Mouse (Mus musculus) stomach, embryonic 15.5 days (tissue): ENCODE measurements around the gene Rsrp1. TPM values are rescaled to one million over a fixed set of nuclear protein-coding genes. Genes with fewer than 3 reads are reported as not detected.
A peak's percentile ranks its signal among the peaks of the same experiment; 100 is the strongest.
"Not testable (repeated sequence)": the region's sequence is repeated elsewhere in the genome, so short reads cannot be mapped to it uniquely, and the experiment has no call there.

ENCODE experiments used
- ATAC-seq: fragments of 200-750 bp; cut with Nextera tagmentation; 2 replicates; pipeline ENCODE4 v1.8.0; 2017; ENCODE audit warnings: low read depth, moderate number of reproducible peaks, moderate TSS enrichment; ENCODE audit not compliant: insufficient read depth, low FRiP score
- H3K27ac ChIP-seq: fragments of 300-500 bp; sonication (generic); 2 replicates; pipeline ENCODE4 v1.5.1; 2015; ENCODE audit warnings: mild to moderate bottlenecking, inconsistent platforms
- H3K27me3 ChIP-seq: fragments of 300-500 bp; sonication (generic); replicated peaks from 2 replicates; pipeline ENCODE4 v1.6.1; 2015; ENCODE audit warnings: inconsistent platforms
- H3K36me3 ChIP-seq: fragments of 300-500 bp; sonication (generic); 2 replicates; pipeline ENCODE4 v1.6.1; 2015; ENCODE audit warnings: inconsistent platforms
- H3K4me1 ChIP-seq: fragments of 300-500 bp; sonication (generic); 2 replicates; pipeline ENCODE4 v1.6.1; 2015; ENCODE audit warnings: inconsistent platforms
- H3K4me2 ChIP-seq: fragments of 300-500 bp; sonication (generic); 2 replicates; pipeline ENCODE4 v1.6.1; 2015; ENCODE audit warnings: mild to moderate bottlenecking, inconsistent platforms
- H3K4me3 ChIP-seq: fragments of 300-500 bp; sonication (generic); replicated peaks from 2 replicates; pipeline ENCODE4 v1.5.1; 2015; ENCODE audit warnings: inconsistent platforms
- H3K9ac ChIP-seq: fragments of 300-500 bp; sonication (generic); 2 replicates; pipeline ENCODE4 v1.6.1; 2015; ENCODE audit warnings: inconsistent platforms
- H3K9me3 ChIP-seq: fragments of 300-500 bp; sonication (generic); 2 replicates; pipeline ENCODE4 v1.6.1; 2016; ENCODE audit warnings: inconsistent platforms
- WGBS: fragments of 180-500 bp; shearing (Covaris S2); methylation state at CpG from one replicate; pipeline ENCODE4 v1.1.7; 2015; 5-methylcytosine and 5-hydroxymethylcytosine counted together
- polyA plus RNA-seq: library from polyadenylated mRNA; unstranded; fragments of >200 nt; fragmentation: Nextera tagmentation; extraction: Ambion mirVana; gene quantifications from 2 replicates; pipeline ENCODE4 v1.2.1, GENCODE M21; 2015

The Rsrp1 gene
- 500 and 512 TPM in 2 replicates for polyA plus RNA-seq

- H3K4me1 ChIP-seq = peaks cover 12% of the 10 kb centered on the region
- ATAC-seq = peak; percentile 93
- no peaks in the 10 kb centered on the region for H3K9me3 ChIP-seq
- peak within 1 kb of the TSS; percentile 70 for H3K4me2 ChIP-seq
- H3K27me3 ChIP-seq = no peaks in the 10 kb centered on the region
- H3K9ac ChIP-seq = peak within 1 kb of the TSS; percentile 99
- under 1% methylated on average over 64 of the region's 64 CpGs for WGBS
- H3K27ac ChIP-seq = peak within 1 kb of the TSS; percentile 98
- H3K36me3 ChIP-seq = peaks cover 25% of the 10 kb centered on the region
- peak within 1 kb of the TSS; percentile 99 for H3K4me3 ChIP-seq
These were observed at the start of gene Rsrp1 for GRCm38 (mm10) chr4:134923258-134924018. Gene Rsrp1, plus strand, starts transcription at chr4:134923592.

- H3K27me3 ChIP-seq = no peaks in the 10 kb centered on the region
- ATAC-seq = no peak
- H3K9ac ChIP-seq = no peak overlapping the region
- H3K4me2 ChIP-seq = no peak overlapping the region
- H3K4me1 ChIP-seq = peaks cover 11% of the 10 kb centered on the region; the same call in 1 of the 2 replicates
- 73% methylated on average over 9 of the region's 9 CpGs for WGBS
- no peak overlapping the region for H3K4me3 ChIP-seq
- no peak overlapping the region for H3K27ac ChIP-seq
- H3K9me3 ChIP-seq = no peaks in the 10 kb centered on the region
- no peaks in the 10 kb centered on the region for H3K36me3 ChIP-seq
These were observed 47.2 kb upstream of the Rsrp1 start for GRCm38 (mm10) chr4:134876171-134876570.

DNA sequence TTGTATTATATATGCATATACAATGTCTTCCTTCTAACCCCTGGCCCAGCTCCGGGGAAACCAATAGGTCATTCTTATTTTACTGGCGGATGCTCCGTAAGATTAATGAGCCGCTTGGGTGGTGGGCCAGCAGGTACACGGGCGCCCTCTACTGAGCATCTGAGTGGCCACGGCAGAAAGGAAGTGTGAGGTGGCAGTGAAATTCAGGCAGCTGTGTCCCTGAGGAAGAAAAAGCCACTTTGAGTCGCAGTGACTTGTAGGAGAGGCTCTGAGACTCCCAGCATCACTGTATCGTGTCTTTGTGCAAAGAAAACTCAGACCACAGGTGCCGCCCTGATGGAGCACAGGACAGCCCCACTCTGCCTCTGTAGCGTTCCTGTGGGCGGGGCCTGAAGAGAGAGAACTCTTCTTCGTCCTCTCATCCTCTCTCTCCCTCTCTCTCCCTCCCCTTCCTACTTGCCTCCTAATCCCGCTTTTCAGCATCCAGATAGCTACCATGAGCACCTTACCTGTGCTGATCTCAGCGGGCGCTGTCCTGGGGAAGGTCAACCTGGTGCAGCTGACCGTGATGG lies 43.9 kb upstream of the Rsrp1 start:
- Histone ChIP-seq H3K36me3 (no peaks in the 10 kb centered on the region), H3K4me2 (peak overlapping the region; percentile 69), H3K9me3 (no peaks in the 10 kb centered on the region), H3K9ac (no peak overlapping the region), H3K27ac (no peak overlapping the region), H3K4me3 (peak overlapping the region; percentile 31), H3K27me3 (no peaks in the 10 kb centered on the region), H3K4me1 (peaks cover 8% of the 10 kb centered on the region; the same call in 1 of the 2 replicates)
- 7% methylated on average over 17 of the region's 17 CpGs for WGBS
- ATAC-seq = no peak

- no peak for ATAC-seq
- Histone ChIP-seq H3K36me3 (no peaks in the 10 kb centered on the region), H3K27me3 (no peaks in the 10 kb centered on the region), H3K27ac (no peak overlapping the region), H3K4me3 (no peak overlapping the region), H3K9me3 (no peaks in the 10 kb centered on the region), H3K9ac (no peak overlapping the region), H3K4me2 (peak overlapping the region; percentile 69), H3K4me1 (peaks cover 8% of the 10 kb centered on the region; the same call in 1 of the 2 replicates)
- WGBS = 37% methylated on average over 6 of the region's 6 CpGs
These were observed 43.4 kb upstream of the Rsrp1 start for GRCm38 (mm10) chr4:134880041-134880440.

- WGBS = 24% methylated on average over 7 of the region's 7 CpGs
- H3K4me3 ChIP-seq = no peak overlapping the region
- peaks cover 8% of the 10 kb centered on the region; the same call in 1 of the 2 replicates for H3K4me1 ChIP-seq
- no peak overlapping the region for H3K4me2 ChIP-seq
- no peaks in the 10 kb centered on the region for H3K27me3 ChIP-seq
- H3K9me3 ChIP-seq = no peaks in the 10 kb centered on the region
- H3K27ac ChIP-seq = no peak overlapping the region
- ATAC-seq = peak; percentile 32; the same call in 1 of the 2 replicates
- no peaks in the 10 kb centered on the region for H3K36me3 ChIP-seq
- H3K9ac ChIP-seq = no peak overlapping the region
These were observed 40.1 kb upstream of the Rsrp1 start for GRCm38 (mm10) chr4:134883266-134883665.

- Histone ChIP-seq H3K27me3 (no peaks in the 10 kb centered on the region), H3K27ac (no peak overlapping the region), H3K4me2 (no peak overlapping the region), H3K9ac (no peak overlapping the region), H3K4me1 (peaks cover 8% of the 10 kb centered on the region; the same call in 1 of the 2 replicates), H3K9me3 (no peaks in the 10 kb centered on the region), H3K4me3 (no peak overlapping the region), H3K36me3 (no peaks in the 10 kb centered on the region)
- 85% methylated on average over 10 of the region's 10 CpGs for WGBS
- ATAC-seq = no peak
These were observed 39.6 kb upstream of the Rsrp1 start for GRCm38 (mm10) chr4:134883808-134884207.

DNA sequence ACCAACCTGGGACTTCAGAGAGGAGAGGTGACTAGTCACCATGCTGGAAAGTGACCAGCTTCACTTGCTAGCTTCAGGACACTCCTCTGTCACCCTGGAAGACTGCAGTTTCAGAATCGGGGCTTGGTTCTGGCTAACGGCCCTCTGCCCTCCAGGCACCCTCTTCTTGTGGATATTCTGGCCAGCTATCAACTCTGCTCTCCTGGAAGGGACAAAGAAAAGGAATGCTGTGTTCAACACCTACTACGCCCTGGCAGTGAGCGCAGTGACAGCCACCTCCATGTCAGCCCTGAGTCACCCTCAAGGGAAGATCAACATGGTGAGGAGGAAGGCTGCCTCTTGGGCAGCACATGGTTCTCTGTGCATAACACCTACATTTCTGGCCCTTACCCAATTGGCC lies 39.0 kb upstream of the Rsrp1 start:
- Histone ChIP-seq H3K4me3 (no peak overlapping the region), H3K4me2 (no peak overlapping the region), H3K9me3 (no peaks in the 10 kb centered on the region), H3K27me3 (no peaks in the 10 kb centered on the region), H3K36me3 (no peaks in the 10 kb centered on the region), H3K9ac (no peak overlapping the region), H3K4me1 (peaks cover 5% of the 10 kb centered on the region; the same call in 1 of the 2 replicates), H3K27ac (no peak overlapping the region)
- ATAC-seq = no peak
- 96% methylated on average over 4 of the region's 4 CpGs for WGBS

DNA sequence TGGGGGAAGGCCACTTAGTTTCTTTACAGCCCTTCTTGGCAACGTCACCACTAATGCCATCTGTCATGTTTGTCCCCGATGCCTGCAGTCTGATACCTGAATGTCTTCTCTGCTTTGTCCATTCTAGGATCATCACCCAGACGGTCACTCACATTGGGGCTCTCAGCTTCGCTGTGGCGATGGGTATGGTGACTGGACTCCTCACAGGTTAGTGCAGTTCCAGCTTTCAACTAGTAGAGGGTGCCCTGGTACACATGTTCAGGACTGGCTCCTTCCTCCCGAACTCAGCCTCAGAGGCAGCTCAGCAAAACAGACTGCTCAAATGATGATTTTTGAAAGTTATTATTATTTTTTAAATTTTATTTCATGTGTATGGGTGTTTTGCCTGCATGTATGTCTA lies 31.3 kb upstream of the Rsrp1 start:
- Histone ChIP-seq H3K9ac (no peak overlapping the region), H3K27ac (no peak overlapping the region), H3K9me3 (no peaks in the 10 kb centered on the region), H3K4me2 (no peak overlapping the region), H3K36me3 (peaks cover 6% of the 10 kb centered on the region), H3K4me3 (no peak overlapping the region), H3K27me3 (no peaks in the 10 kb centered on the region), H3K4me1 (no peaks in the 10 kb centered on the region)
- 81% methylated on average over 6 of the region's 6 CpGs for WGBS
- no peak for ATAC-seq

GRCm38 (mm10) chr4:134897256-134897655 lies 26.1 kb upstream of the Rsrp1 start:
- Histone ChIP-seq H3K9me3 (no peaks in the 10 kb centered on the region), H3K4me1 (no peaks in the 10 kb centered on the region), H3K9ac (no peak overlapping the region), H3K4me2 (no peak overlapping the region), H3K27ac (no peak overlapping the region), H3K27me3 (no peaks in the 10 kb centered on the region), H3K4me3 (no peak overlapping the region), H3K36me3 (peaks cover 31% of the 10 kb centered on the region)
- ATAC-seq = no peak
- 82% methylated on average over 6 of the region's 6 CpGs for WGBS

DNA sequence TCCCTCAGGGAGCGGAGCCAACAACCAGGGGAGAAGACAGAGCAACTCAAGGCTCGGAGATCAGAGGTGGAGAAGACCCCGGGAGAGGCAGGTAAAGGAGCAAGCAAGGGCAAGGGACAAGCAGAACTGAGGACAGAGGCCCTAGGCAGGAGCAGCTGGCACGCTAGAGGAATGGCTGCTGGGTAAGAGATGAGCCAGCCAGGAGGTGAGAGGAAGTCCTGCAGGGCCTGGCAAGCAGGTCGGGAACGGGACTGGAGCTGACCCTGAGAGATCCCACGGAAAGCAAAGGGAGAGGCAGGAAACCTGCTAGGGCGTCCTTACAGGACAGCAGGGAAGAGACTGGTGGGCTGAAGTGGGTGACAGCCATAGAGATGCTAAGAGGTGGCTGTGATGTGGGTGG lies 22.3 kb upstream of the Rsrp1 start:
- Histone ChIP-seq H3K4me1 (no peaks in the 10 kb centered on the region), H3K27ac (no peak overlapping the region), H3K9me3 (no peaks in the 10 kb centered on the region), H3K36me3 (peaks cover 54% of the 10 kb centered on the region), H3K4me2 (no peak overlapping the region), H3K27me3 (no peaks in the 10 kb centered on the region), H3K4me3 (no peak overlapping the region), H3K9ac (no peak overlapping the region)
- no peak for ATAC-seq
- 94% methylated on average over 8 of the region's 8 CpGs for WGBS

GRCm38 (mm10) chr4:134903046-134903445 lies 20.3 kb upstream of the Rsrp1 start:
- Histone ChIP-seq H3K27me3 (no peaks in the 10 kb centered on the region), H3K27ac (no peak overlapping the region), H3K36me3 (peaks cover 54% of the 10 kb centered on the region), H3K4me1 (no peaks in the 10 kb centered on the region), H3K4me2 (no peak overlapping the region), H3K4me3 (no peak overlapping the region), H3K9me3 (no peaks in the 10 kb centered on the region), H3K9ac (no peak overlapping the region)
- ATAC-seq = no peak
- 63% methylated on average over 6 of the region's 7 CpGs for WGBS

DNA sequence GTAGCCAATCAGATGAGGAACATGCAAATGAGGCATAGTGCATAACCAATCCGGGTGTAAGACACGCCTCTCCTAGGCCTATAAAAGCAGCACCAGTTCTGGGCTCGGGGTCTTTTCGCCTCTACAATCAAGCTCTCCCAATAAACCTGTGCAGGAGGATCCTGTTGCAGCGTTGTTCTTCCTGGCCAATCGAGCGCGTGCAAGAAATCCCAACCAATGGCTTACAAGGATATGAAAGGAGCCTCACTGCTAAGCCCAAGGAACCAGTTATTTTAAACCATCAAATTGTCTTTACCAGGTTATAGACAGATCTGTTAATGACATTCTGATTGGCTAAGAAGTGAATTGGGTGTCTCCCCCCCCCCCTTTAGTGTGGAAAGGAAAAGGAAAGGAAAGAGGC lies 12.0 kb upstream of the Rsrp1 start:
- not testable (repeated sequence) for H3K9me3 ChIP-seq, H3K9ac ChIP-seq, H3K4me2 ChIP-seq, H3K4me3 ChIP-seq, H3K4me1 ChIP-seq, H3K27me3 ChIP-seq, H3K27ac ChIP-seq, ATAC-seq
- 97% methylated on average over 8 of the region's 8 CpGs for WGBS
- peaks cover 28% of the 10 kb centered on the region for H3K36me3 ChIP-seq
